Mouse (Mus musculus) retina, postnatal 1 day (tissue): ENCODE measurements at regions not wholly inside any gene's neighbourhood (a gene's known extent, or its start where the extent isn't known, plus 50 kb on each side); places are given as distances from the start of the nearest gene placed in this dataset.

Source experiments
- DNase-seq: peaks from one replicate; pipeline ENCODE4 v3.0.0-alpha.2; 2012

GRCm38 (mm10) chr14:115017410-115018153, 74.4 kb upstream of the Gpc5 start:
- DNase-seq: peak; percentile 78

DNA sequence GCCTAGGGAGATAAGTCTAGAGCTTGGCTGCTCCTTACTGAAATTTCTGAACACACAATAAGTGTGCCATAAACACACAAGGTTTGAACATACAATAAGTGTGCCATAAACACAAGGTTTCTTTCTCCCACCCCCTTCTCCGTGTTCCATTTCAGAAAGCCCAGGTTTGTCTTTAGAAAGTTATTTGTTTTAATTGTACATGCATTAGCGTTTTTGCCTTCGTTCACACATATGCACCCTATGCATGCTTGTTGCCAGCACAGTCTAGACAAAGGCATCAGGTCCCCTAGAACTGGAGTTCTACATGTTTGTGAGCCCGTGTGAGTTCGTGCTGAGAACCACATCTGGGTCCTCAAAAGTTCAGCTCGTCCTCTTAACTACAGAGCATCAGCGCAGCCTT, 64.0 kb upstream of the Gpc5 start:
- DNase-seq: no peak

DNA sequence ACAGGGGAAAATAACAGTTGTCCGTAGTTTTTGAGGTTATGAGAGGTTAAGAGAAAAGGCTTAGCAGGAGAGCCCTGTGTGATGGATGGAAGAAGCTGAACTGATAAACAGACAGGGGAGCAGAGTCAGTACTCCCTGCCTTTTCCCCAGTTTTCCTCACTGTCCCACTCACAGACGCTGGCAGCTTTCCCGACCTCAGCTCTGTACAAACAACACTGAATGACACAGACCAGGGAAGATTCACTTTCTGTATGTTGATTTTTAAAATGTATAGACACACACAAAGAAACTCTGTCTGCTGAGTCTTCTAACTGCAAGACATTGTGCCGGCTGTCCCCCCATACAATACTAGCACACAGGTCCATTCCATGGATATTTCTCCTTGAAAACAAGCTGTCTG, 60.3 kb upstream of the Gpc5 start:
- DNase-seq: no peak

DNA sequence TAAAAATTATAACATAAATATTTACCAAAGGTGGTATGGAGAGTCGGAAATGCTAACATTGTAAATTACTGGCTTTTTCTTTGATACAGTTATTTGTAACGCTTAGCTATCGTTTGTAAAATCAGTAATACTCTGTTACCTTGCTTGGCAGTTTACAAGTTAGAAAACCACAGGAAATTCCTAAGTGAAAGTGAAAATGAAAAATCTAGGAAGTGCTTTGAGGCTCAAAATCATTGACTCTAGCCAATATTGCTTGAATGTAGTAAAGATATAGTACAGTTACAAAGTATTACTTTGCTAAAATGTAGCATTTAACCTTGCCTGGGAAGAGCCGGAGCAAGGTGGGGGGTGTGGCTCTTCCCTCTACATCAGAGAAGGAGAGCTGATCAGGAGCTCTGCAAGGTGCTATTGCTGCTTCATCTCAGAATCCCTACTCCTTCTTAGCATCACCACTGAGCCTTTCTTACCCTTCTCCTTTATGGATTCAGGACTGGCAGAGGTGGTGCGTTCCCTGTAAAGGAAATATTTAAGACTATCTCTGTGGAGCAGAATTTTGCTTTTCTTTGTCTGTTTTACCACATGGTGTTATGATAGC, 58.5 kb upstream of the Gpc5 start:
- no peak for DNase-seq

DNA sequence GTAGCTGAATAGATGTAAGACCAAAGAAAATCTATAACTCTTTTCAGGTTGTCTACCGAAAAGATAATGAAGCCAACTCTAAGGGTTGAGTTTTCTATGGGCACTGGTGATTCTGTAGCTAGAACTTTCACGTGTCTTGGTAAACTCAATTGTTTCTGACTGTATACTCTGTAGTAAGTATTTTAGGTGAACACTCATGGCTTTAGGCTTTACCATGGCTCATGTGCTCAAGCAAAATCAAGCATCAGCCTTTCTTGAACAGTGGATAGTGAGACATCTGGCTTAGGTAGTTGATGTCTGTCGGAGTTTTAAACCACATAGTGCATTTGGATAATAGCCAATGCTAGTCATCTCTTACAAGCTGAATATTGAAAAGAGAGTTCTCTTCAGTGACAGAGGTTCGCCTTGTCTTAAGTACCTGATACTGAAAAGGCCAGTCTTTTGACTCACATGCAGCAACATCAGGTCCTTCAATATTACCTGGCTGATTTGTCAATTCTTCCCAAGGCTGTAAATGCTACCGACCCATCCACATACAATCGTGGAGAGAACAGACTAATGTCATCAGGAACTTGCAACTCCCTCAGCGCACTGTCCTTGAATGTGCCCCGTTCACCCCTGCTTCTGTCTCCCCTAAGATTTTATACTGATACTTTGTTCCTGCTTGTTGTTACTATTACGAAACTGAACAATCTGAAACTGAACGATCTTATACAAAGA, 57.1 kb upstream of the Gpc5 start:
- DNase-seq: no peak

GRCm38 (mm10) chr14:115037086-115037793, 54.8 kb upstream of the Gpc5 start:
- DNase-seq: no peak

GRCm38 (mm10) chr14:115038788-115039187, 53.2 kb upstream of the Gpc5 start:
- no peak for DNase-seq

GRCm38 (mm10) chr14:115039524-115039923, 52.5 kb upstream of the Gpc5 start:
- DNase-seq: no peak

DNA sequence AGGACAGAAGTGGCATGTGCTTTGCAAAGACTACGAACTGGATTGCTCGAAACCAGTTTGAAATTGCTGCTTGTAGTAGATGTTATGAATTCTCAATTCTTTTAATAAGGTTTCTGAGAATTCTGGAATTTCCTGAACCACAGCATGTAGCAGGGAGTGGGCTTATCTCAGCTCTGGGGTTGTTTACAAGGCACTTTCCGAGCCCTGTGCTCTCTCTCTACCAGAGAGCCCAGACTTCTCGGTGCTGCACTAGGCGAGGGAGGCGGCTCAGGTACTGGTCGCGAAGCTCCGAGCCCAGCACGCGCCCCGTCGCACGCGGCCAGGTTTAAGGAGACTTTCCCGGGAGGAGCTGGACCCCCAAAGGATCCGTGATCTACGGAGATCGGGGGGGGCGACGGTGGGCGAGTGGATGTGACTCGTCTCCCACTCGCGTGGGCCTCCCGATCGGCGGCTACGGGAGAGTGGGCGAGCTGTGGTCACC, 51.9 kb upstream of the Gpc5 start:
- no peak for DNase-seq

GRCm38 (mm10) chr14:115040578-115041206, 51.3 kb upstream of the Gpc5 start:
- DNase-seq: peak; percentile 95

- peak; percentile 45 for DNase-seq
These were observed 50.5 kb upstream of the Gpc5 start for GRCm38 (mm10) chr14:115041336-115042054.

GRCm38 (mm10) chr14:115042055-115042564, 49.9 kb upstream of the Gpc5 start:
- peak; percentile 91 for DNase-seq
